In the genomic region with DNA sequence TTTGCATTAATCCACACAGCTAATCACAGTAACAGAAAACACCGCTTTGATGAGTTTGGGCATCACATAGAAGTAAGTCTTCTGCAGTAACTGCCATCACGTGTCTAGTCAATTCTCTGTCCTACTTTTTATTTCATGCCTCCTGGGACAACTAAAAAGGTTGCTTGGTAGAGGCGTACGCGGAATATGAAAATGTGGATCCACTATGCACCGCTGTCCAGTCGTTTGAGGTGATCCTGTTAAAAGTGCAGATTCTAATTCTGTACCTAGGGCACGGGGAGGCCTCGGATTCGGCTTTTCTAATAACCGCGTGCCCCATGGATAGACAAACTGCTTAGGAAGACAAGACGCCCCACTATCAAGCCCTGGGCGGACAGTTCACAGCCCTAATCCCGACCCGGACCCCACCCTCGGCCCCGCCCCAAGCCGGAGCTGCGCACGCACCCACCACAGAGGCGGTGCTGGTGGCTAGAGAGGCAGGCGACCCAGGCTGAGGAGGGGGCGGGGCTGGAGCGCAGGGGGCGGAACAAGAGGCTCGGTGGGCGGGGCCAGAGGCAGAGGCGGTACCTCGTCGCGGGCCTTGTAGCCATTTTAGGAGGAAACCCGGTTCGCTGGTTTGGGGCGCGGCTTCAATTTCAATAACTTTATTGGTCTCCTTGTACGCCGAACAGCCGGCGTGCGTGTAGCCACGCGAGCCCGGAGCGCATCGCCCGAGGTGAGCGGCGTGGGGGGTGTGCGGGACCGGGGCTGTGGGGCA, we compare ENCODE assay signal across 7 mouse cellular contexts. TPM values are rescaled to one million over a fixed set of nuclear protein-coding genes. Genes with fewer than 3 reads are reported as not detected.
DNase-seq lines count a peak whose midpoint lies in the region; ATAC-seq lines count a peak whose summit lies in the region.

A gene (plus strand): TSS at position 539 of the 757 bp plus-strand sequence.

- 2% methylated on average over 51 of the region's 51 CpGs for WGBS in embryonic facial prominence, embryonic 12.5 days
- 3% methylated on average over 50 of the region's 51 CpGs for WGBS in limb, embryonic 11.5 days
- 2% methylated on average over 50 of the region's 51 CpGs for WGBS in midbrain, embryonic 14.5 days

- peak; percentile 92 for ATAC-seq in embryonic facial prominence, embryonic 12.5 days (ENCODE audit: insufficient number of reproducible peaks, insufficient read depth, low FRiP score, low TSS enrichment)
- ATAC-seq in limb, embryonic 11.5 days (ENCODE audit: insufficient number of reproducible peaks, low FRiP score, low TSS enrichment, low read depth), result peak; percentile 95
- peak; percentile 95 for ATAC-seq in midbrain, embryonic 14.5 days (ENCODE audit: low FRiP score, low TSS enrichment)

- H3K4me1 ChIP-seq in embryonic facial prominence, embryonic 12.5 days, result peaks cover 7% of the 10 kb centered on the region; the same call in 1 of the 2 replicates
- no peaks in the 10 kb centered on the region for H3K4me1 ChIP-seq in limb, embryonic 11.5 days (ENCODE audit: control insufficient read depth, insufficient read depth, low read length)
- H3K4me1 ChIP-seq in midbrain, embryonic 14.5 days (ENCODE audit: control insufficient read depth, insufficient read depth, low read length), result peaks cover 10% of the 10 kb centered on the region

- H3K27ac ChIP-seq in embryonic facial prominence, embryonic 12.5 days, result 0 out of 2 replicates have a peak within 1 kb of the TSS, but pooled peaks have one; percentile 17
- no peak within 1 kb of the TSS for H3K27ac ChIP-seq in limb, embryonic 11.5 days (replicated peaks; ENCODE audit: low read depth, low read length)
- H3K27ac ChIP-seq in midbrain, embryonic 14.5 days (replicated peaks; ENCODE audit: low read depth, low read length), result peak within 1 kb of the TSS; percentile 67

- peak within 1 kb of the TSS; percentile 80 for H3K4me3 ChIP-seq in embryonic facial prominence, embryonic 12.5 days
- peak within 1 kb of the TSS; percentile 86 for H3K4me3 ChIP-seq in limb, embryonic 11.5 days (ENCODE audit: low read depth, low read length)
- peak within 1 kb of the TSS; percentile 85 for H3K4me3 ChIP-seq in midbrain, embryonic 14.5 days (replicated peaks; ENCODE audit: low read depth, low read length)

- peak within 1 kb of the TSS; percentile 73 for H3K4me2 ChIP-seq in embryonic facial prominence, embryonic 12.5 days (replicated peaks)
- H3K4me2 ChIP-seq in limb, embryonic 11.5 days (ENCODE audit: low read depth, severe bottlenecking), result peak within 1 kb of the TSS; percentile 79
- peak within 1 kb of the TSS; percentile 75 for H3K4me2 ChIP-seq in midbrain, embryonic 14.5 days (ENCODE audit: low read length)

- peak; percentile 100 for DNase-seq in adrenal gland, postnatal 25 days
- DNase-seq in heart, adult 11 months, result peak; percentile 100
- peak; percentile 99 for DNase-seq in kidney, adult 18-20 months
- DNase-seq in limb, embryonic 11.5 days (ENCODE audit: low spot score), result peak; percentile 99
- DNase-seq in midbrain, embryonic 14.5 days, result peak; percentile 98
- DNase-seq in spleen, adult 18-20 months, result peak; percentile 99

- no peaks in the 10 kb centered on the region for H3K27me3 ChIP-seq in embryonic facial prominence, embryonic 12.5 days
- no peaks in the 10 kb centered on the region for H3K27me3 ChIP-seq in limb, embryonic 11.5 days (ENCODE audit: control insufficient read depth, insufficient read depth, low read length)
- no peaks in the 10 kb centered on the region for H3K27me3 ChIP-seq in midbrain, embryonic 14.5 days (ENCODE audit: control insufficient read depth, insufficient read depth, low read length)

- 0 out of 2 replicates have a peak, but pooled peaks cover 6% of the 10 kb centered on the region for H3K36me3 ChIP-seq in embryonic facial prominence, embryonic 12.5 days
- no peaks in the 10 kb centered on the region for H3K36me3 ChIP-seq in limb, embryonic 11.5 days (ENCODE audit: control insufficient read depth, insufficient read depth, low read length)
- peaks cover 4% of the 10 kb centered on the region for H3K36me3 ChIP-seq in midbrain, embryonic 14.5 days (ENCODE audit: control insufficient read depth, insufficient read depth, low read length)

- H3K9ac ChIP-seq in embryonic facial prominence, embryonic 12.5 days, result peak within 1 kb of the TSS; percentile 69
- peak within 1 kb of the TSS; percentile 52 for H3K9ac ChIP-seq in limb, embryonic 11.5 days (ENCODE audit: low read length)
- H3K9ac ChIP-seq in midbrain, embryonic 14.5 days (replicated peaks; ENCODE audit: low read length), result peak within 1 kb of the TSS; percentile 76

- H3K9me3 ChIP-seq in embryonic facial prominence, embryonic 12.5 days, result no peaks in the 10 kb centered on the region
- no peaks in the 10 kb centered on the region for H3K9me3 ChIP-seq in limb, embryonic 11.5 days (ENCODE audit: control insufficient read depth, low read length)
- H3K9me3 ChIP-seq in midbrain, embryonic 14.5 days (ENCODE audit: control insufficient read depth, low read length), result no peaks in the 10 kb centered on the region

RNA-seq across cellular contexts. Expression of the gene that starts here (rescaled TPM):
- 9.6 and 11.6 TPM in 2 replicates for total RNA-seq in adrenal gland, postnatal 25 days (2021)
- polyA plus RNA-seq in embryonic facial prominence, embryonic 12.5 days (2016; fragmentation: Nextera tagmentation; extraction: Ambion mirVana), result 9.6 and 10.8 TPM in 2 replicates
- 4.3 and 5.4 TPM in 2 replicates for polyA plus RNA-seq in limb, embryonic 11.5 days (2014; fragmentation: Nextera tagmentation; extraction: Ambion mirVana)
- polyA plus RNA-seq in midbrain, embryonic 14.5 days (2014; fragmentation: Nextera tagmentation; extraction: Ambion mirVana), result 8.9 TPM in 2 replicates
